Mouse (Mus musculus): ENCODE measurements around the gene AU015836.

GRCm38 (mm10) chrX:93919017-93919416, 49.4 kb upstream of the AU015836 start:
- TF ChIP-seq EP300 (IDR thresholded peaks at IDR 0.05; ENCODE audit: insufficient read depth, low read depth, low read length), result no peak
- TF ChIP-seq CTCF (IDR thresholded peaks at IDR 0.05), result no peak
- TF ChIP-seq POLR2A (IDR thresholded peaks at IDR 0.05; ENCODE audit: insufficient read depth, low read depth, low read length), result no peak

All from heart, adult 2 months (tissue).